Mouse (Mus musculus): ENCODE results near the gene Zzz3.

DNA sequence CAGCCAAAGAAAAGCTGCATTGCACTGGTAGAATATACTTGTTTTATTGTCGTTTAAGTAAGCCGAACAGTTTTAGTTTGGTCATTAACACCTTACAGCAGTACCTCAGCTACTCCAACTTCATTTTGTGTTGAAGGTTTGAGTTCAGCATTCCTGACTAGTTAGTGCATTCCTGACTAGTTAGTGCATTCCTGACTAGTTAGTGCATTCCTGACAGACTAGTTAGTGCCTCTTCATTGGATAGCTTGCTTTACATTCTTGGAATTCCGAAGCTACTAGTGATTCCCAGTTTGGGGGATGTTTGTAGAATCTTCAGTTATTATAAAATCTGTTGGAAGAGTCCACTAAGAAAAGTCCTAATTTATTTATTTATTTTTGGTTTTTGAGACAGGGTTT, 7.4 kb downstream of the Zzz3 start:
- TF ChIP-seq CTCF (IDR thresholded peaks at IDR 0.05; ENCODE audit: low read depth) (no peak), EP300 (IDR thresholded peaks at IDR 0.05; ENCODE audit: low read depth) (no peak)
